Mouse (Mus musculus) liver, postnatal 0 days (tissue): ENCODE results near the gene Prkd2.

Experiments used
- CTCF ChIP-seq: sonication (generic); IDR thresholded peaks from 2 replicates; pipeline ENCODE4 v1.5.1; 2016; ENCODE audit warnings: antibody characterized with exemption, low read depth
- EP300 ChIP-seq: IDR thresholded peaks from 2 replicates; pipeline ENCODE4 v1.6.1; 2016; ENCODE audit warnings: antibody characterized with exemption, low read depth, mild to moderate bottlenecking

DNA sequence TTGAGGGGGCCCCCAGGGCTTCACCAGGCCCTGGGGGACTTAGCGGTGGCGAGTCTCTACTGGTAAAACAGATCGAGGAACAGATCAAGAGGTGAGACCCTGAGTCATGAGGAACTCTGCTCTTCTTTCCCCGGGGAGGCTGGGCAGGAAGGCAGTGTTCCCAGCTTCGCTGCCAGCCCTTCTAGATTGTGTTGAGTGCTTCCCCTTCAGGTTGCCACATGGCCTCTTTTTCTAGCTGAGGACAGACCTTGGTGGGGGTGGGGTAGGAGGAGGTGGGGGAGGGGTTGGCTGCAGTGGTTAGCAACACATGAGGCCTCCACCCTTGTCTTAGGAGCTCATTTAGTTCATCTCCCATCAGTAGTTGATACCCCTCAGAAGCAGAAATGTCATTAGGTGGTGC is 16.1 kb upstream of the Prkd2 start:
- TF ChIP-seq EP300 (no peak), CTCF (no peak)
